Mouse (Mus musculus) ES-E14 (cell line): ENCODE measurements at regions not wholly inside any gene's neighbourhood (a gene's known extent, or its start where the extent isn't known, plus 50 kb on each side); places are given as distances from the start of the nearest gene placed in this dataset.

Source experiments
- DNase-seq: peaks from one replicate; pipeline ENCODE4 v3.0.0-alpha.2; 2013; ENCODE audit warnings: low read depth, low spot score
- H3K27ac ChIP-seq: 2 replicates; pipeline ENCODE4 v1.5.1; 2012; ENCODE audit warnings: low read depth, mild to moderate bottlenecking, low read length, moderate library complexity, mixed read lengths; ENCODE audit not compliant: poor library complexity, insufficient read depth, severe bottlenecking
- H3K36me3 ChIP-seq: 2 replicates; pipeline ENCODE4 v1.6.1; 2012; ENCODE audit warnings: mild to moderate bottlenecking, low read length, moderate library complexity, mixed read lengths; ENCODE audit not compliant: control insufficient read depth, poor library complexity, insufficient read depth, severe bottlenecking
- H3K4me1 ChIP-seq, 2 experiments: fragments of 150-350 bp in 1 of 2; sonication (generic) in 1 of 2; 2 replicates each; pipeline ENCODE4 v1.6.1; 2012; ENCODE audit warnings: low read length in 2 of 2, mild to moderate bottlenecking in 1 of 2, mixed read lengths in 1 of 2; ENCODE audit not compliant: control insufficient read depth in 2 of 2, insufficient read depth in 2 of 2, poor library complexity in 1 of 2
- H3K4me3 ChIP-seq, 2 experiments: fragments of 150-350 bp in 1 of 2; sonication (generic) in 1 of 2; 2 replicates each; pipeline ENCODE4 v1.5.1; 2012; ENCODE audit warnings: low read length in 2 of 2, low read depth in 1 of 2, mild to moderate bottlenecking in 1 of 2, mixed read lengths in 1 of 2; ENCODE audit not compliant: insufficient read depth in 1 of 2, poor library complexity in 1 of 2, severe bottlenecking in 1 of 2
- H3K9ac ChIP-seq: 2 replicates; pipeline ENCODE4 v1.6.1; 2012; ENCODE audit warnings: low read depth, mild to moderate bottlenecking, low read length, mixed read lengths; ENCODE audit not compliant: poor library complexity, insufficient read depth, severe bottlenecking
- H3K9me3 ChIP-seq: fragments of 150-350 bp; sonication (generic); 2 replicates; pipeline ENCODE4 v1.6.1; 2012; ENCODE audit warnings: low read depth, mild to moderate bottlenecking, low read length; ENCODE audit not compliant: control insufficient read depth, insufficient read depth
- CHD2 ChIP-seq: IDR thresholded peaks from 2 replicates; pipeline ENCODE4 v1.6.1; 2014; ENCODE audit warnings: mild to moderate bottlenecking, low read depth, low read length, inconsistent platforms
- HCFC1 ChIP-seq: IDR thresholded peaks from 2 replicates; pipeline ENCODE4 v1.6.1; 2012; ENCODE audit warnings: low read length, inconsistent platforms, borderline replicate concordance; ENCODE audit not compliant: insufficient read depth
- MAFK ChIP-seq: IDR thresholded peaks from 2 replicates; pipeline ENCODE4 v1.6.1; 2014; ENCODE audit warnings: mild to moderate bottlenecking, low read depth, low read length, inconsistent platforms; ENCODE audit not compliant: insufficient read depth
- ZC3H11A ChIP-seq: IDR thresholded peaks from 2 replicates; pipeline ENCODE4 v1.6.1; 2012; ENCODE audit warnings: low read depth, mild to moderate bottlenecking, inconsistent platforms, low read length, borderline replicate concordance
- ZNF384 ChIP-seq: IDR thresholded peaks from 2 replicates; pipeline ENCODE4 v1.6.1; 2012; ENCODE audit warnings: low read depth, low read length, inconsistent platforms
- in situ Hi-C, 2 experiments: fragments of 600-800 bp; cut with MboI; formaldehyde crosslinking; loops; one replicate each; pipeline ENCODE4 v1.15.1; 2025; ENCODE audit warnings: low sequenced_read_pairs in 2 of 2, inconsistent platforms in 1 of 2; ENCODE audit not compliant: unreplicated experiment in 2 of 2

DNA sequence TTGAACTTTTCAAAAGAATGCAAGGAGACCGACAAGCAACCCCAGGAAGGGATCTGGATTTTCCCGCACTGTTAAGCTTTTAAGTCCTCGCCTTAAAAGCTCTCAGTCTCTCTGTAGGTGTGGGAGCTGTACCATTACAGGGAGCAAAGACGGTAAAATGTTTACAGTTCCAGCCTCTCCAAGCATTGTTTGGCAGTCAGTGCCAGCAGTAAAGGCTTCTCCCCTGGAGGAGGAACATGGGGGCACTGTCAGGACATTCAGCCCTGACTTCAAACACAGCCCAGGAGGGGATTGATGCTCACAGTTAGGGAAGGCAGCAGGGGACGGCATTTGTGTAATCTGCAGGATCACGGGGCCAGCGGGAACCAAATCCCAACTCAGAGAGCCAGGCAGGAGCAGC, 750.2 kb downstream of the Tmem132b start:
- Histone ChIP-seq H3K9ac (no peak overlapping the region), H3K36me3 (no peaks in the 10 kb centered on the region), H3K9me3 (no peaks in the 10 kb centered on the region), H3K4me3 (no peak overlapping the region), H3K4me1 (no peaks in the 10 kb centered on the region), H3K27ac (no peak overlapping the region)
- DNase-seq, result no peak
- TF ChIP-seq ZNF384 (no peak), MAFK (no peak), CHD2 (no peak), ZC3H11A (no peak), HCFC1 (no peak)
- in situ Hi-C loops, result no loop called here

- in situ Hi-C loops, result no loop called here
- H3K9me3 ChIP-seq, result no peaks in the 10 kb centered on the region
- no peak overlapping the region for H3K4me3 ChIP-seq
- H3K4me1 ChIP-seq, result no peaks in the 10 kb centered on the region
- TF ChIP-seq MAFK (no peak), ZC3H11A (no peak), ZNF384 (no peak), CHD2 (no peak), HCFC1 (no peak)
- no peak for DNase-seq
- H3K9ac ChIP-seq, result no peak overlapping the region
- no peak overlapping the region for H3K27ac ChIP-seq
- no peaks in the 10 kb centered on the region for H3K36me3 ChIP-seq
Observed at GRCm38 (mm10) chr5:126324847-126325246, 793.3 kb downstream of the Tmem132b start.

DNA sequence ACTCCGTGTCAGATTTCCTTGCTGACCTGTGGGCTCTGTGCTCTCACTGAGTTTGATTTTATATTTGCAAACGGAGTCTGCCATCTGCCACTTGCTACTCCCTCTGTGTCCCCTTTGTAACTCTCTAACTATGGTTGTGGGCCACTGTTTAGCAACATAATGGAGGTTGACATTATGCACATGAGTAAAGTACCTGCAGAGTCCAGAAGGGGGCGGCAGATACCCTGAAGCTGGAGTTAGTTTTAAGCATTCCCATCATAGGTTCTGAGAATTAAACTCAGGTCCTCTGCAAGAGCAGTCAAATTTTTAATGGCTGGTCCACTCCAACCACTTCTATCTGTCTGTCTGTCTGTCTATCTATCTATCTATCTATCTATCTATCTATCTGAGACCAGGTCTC, 796.7 kb downstream of the Tmem132b start:
- no peaks in the 10 kb centered on the region for H3K4me1 ChIP-seq
- no peak overlapping the region for H3K9ac ChIP-seq
- no peak overlapping the region for H3K4me3 ChIP-seq
- H3K9me3 ChIP-seq, result no peaks in the 10 kb centered on the region
- H3K36me3 ChIP-seq, result no peaks in the 10 kb centered on the region
- TF ChIP-seq CHD2 (no peak), ZC3H11A (peak; percentile 30; the same call in 1 of the 2 replicates), ZNF384 (no peak), HCFC1 (no peak), MAFK (no peak)
- peak; percentile 51 for DNase-seq
- in situ Hi-C loops, result no loop called here
- H3K27ac ChIP-seq, result no peak overlapping the region

DNA sequence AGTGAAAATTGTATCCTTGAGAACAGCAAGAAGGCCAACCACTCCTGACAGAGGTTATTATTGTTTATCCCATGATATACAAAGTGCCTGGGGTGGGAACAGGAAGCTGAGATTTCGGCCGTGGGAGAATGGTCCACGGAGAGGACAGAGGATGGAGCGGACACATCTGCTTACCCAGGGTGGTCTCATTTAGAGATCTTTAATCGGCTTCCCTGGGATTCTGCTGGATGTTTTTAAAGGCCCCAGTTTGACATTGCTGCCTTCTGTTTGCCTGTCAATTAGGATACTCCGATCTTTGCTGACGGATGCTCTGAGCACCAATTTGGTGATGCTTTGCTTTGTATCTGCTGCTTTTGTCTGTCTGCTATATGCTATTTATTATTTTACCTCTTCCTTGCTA, 803.5 kb downstream of the Tmem132b start:
- H3K27ac ChIP-seq, result no peak overlapping the region
- no peak for TF ChIP-seq ZC3H11A
- TF ChIP-seq CHD2, result no peak
- no peak for TF ChIP-seq HCFC1
- H3K9ac ChIP-seq, result no peak overlapping the region
- H3K4me3 ChIP-seq, result no peak overlapping the region
- H3K4me1 ChIP-seq, result peaks cover 0 to 3% of the 10 kb centered on the region in 2 experiments; a peak in 2 of 4 replicates
- no peaks in the 10 kb centered on the region for H3K36me3 ChIP-seq
- in situ Hi-C loops, result no loop called here
- no peak for DNase-seq
- H3K9me3 ChIP-seq, result no peaks in the 10 kb centered on the region
